Mouse (Mus musculus) hindbrain, embryonic 10.5 days (tissue): Measurements from ENCODE around the gene Capn9. TPM values are rescaled to one million over a fixed set of nuclear protein-coding genes. Genes with fewer than 3 reads are reported as not detected.

ENCODE experiments used
- DNase-seq: peaks from one replicate; pipeline ENCODE4 v3.0.0-alpha.2; 2017; ENCODE audit warnings: low spot score
- H3K27ac ChIP-seq: fragments of 300-500 bp; sonication (generic); 2 replicates; pipeline ENCODE4 v1.5.1; 2016; ENCODE audit warnings: mild to moderate bottlenecking, moderate library complexity
- H3K27me3 ChIP-seq: fragments of 300-500 bp; sonication (generic); 2 replicates; pipeline ENCODE4 v1.6.1; 2016; ENCODE audit warnings: mild to moderate bottlenecking; ENCODE audit not compliant: poor library complexity, insufficient read depth, severe bottlenecking
- H3K36me3 ChIP-seq: fragments of 300-500 bp; sonication (generic); 2 replicates; pipeline ENCODE4 v1.6.1; 2016; ENCODE audit warnings: mild to moderate bottlenecking, moderate library complexity
- H3K4me1 ChIP-seq: fragments of 300-500 bp; sonication (generic); replicated peaks from 2 replicates; pipeline ENCODE4 v1.6.1; 2016; ENCODE audit warnings: mild to moderate bottlenecking
- H3K4me3 ChIP-seq: fragments of 300-500 bp; sonication (generic); 2 replicates; pipeline ENCODE4 v1.5.1; 2016; ENCODE audit warnings: mild to moderate bottlenecking, moderate library complexity
- H3K9me3 ChIP-seq: fragments of 300-500 bp; sonication (generic); 2 replicates; pipeline ENCODE4 v1.6.1; 2016; ENCODE audit warnings: mild to moderate bottlenecking, moderate library complexity
- WGBS: fragments of 180-500 bp; shearing (Covaris S2); methylation state at CpG from one replicate; pipeline ENCODE4 v1.1.7; 2016; 5-methylcytosine and 5-hydroxymethylcytosine counted together
- polyA plus RNA-seq: library from polyadenylated mRNA; unstranded; fragments of >200 nt; fragmentation: Nextera tagmentation; extraction: Ambion mirVana; gene quantifications from 2 replicates; pipeline ENCODE4 v1.2.1, GENCODE M21; 2016

The Capn9 gene
- polyA plus RNA-seq, 1 experiment from 2014 or later: not detected

GRCm38 (mm10) chr8:124551011-124551661 is 24.8 kb upstream of the Capn9 start:
- Histone ChIP-seq H3K4me3 (no peak overlapping the region), H3K36me3 (peaks cover 69% of the 10 kb centered on the region), H3K9me3 (no peaks in the 10 kb centered on the region), H3K27me3 (no peaks in the 10 kb centered on the region), H3K4me1 (peaks cover 6% of the 10 kb centered on the region), H3K27ac (no peak overlapping the region)
- no peak for DNase-seq
- WGBS: 92% methylated on average over 15 of the region's 15 CpGs

- Histone ChIP-seq H3K4me1 (peaks cover 25% of the 10 kb centered on the region), H3K36me3 (peaks cover 28% of the 10 kb centered on the region), H3K27ac (no peak overlapping the region), H3K9me3 (no peaks in the 10 kb centered on the region), H3K27me3 (no peaks in the 10 kb centered on the region), H3K4me3 (no peak overlapping the region)
- no peak for DNase-seq
- WGBS: 86% methylated on average over 7 of the region's 7 CpGs
Observed at GRCm38 (mm10) chr8:124555113-124555750, 20.7 kb upstream of the Capn9 start.

GRCm38 (mm10) chr8:124556164-124556563 is 19.7 kb upstream of the Capn9 start:
- WGBS: 83% methylated on average over 7 of the region's 7 CpGs
- DNase-seq: no peak
- Histone ChIP-seq H3K36me3 (peaks cover 19% of the 10 kb centered on the region), H3K4me3 (no peak overlapping the region), H3K27ac (peak overlapping the region; percentile 53; the same call in 1 of the 2 replicates), H3K27me3 (no peaks in the 10 kb centered on the region), H3K4me1 (peaks cover 25% of the 10 kb centered on the region), H3K9me3 (no peaks in the 10 kb centered on the region)

- peak overlapping the region; percentile 41; the same call in 1 of the 2 replicates for H3K27ac ChIP-seq
- DNase-seq: peak; percentile 54
- peaks cover 25% of the 10 kb centered on the region for H3K4me1 ChIP-seq
- H3K27me3 ChIP-seq: no peaks in the 10 kb centered on the region
- no peak overlapping the region for H3K4me3 ChIP-seq
- WGBS: 63% methylated on average over 13 of the region's 13 CpGs
- no peaks in the 10 kb centered on the region for H3K9me3 ChIP-seq
- H3K36me3 ChIP-seq: peaks cover 14% of the 10 kb centered on the region
Observed at GRCm38 (mm10) chr8:124556658-124557057, 19.3 kb upstream of the Capn9 start.

- no peaks in the 10 kb centered on the region for H3K9me3 ChIP-seq
- H3K4me3 ChIP-seq: no peak overlapping the region
- H3K36me3 ChIP-seq: peaks cover 6% of the 10 kb centered on the region
- H3K27ac ChIP-seq: peak overlapping the region; percentile 41; the same call in 1 of the 2 replicates
- no peak for DNase-seq
- 60% methylated on average over 5 of the region's 5 CpGs for WGBS
- peaks cover 25% of the 10 kb centered on the region for H3K4me1 ChIP-seq
- H3K27me3 ChIP-seq: no peaks in the 10 kb centered on the region
Observed at GRCm38 (mm10) chr8:124557476-124557875, 18.4 kb upstream of the Capn9 start.

- WGBS: 88% methylated on average over 6 of the region's 6 CpGs
- peaks cover 3% of the 10 kb centered on the region; the same call in 1 of the 2 replicates for H3K27me3 ChIP-seq
- H3K4me1 ChIP-seq: 0 out of 2 replicates have a peak, but pooled peaks cover 7% of the 10 kb centered on the region
- DNase-seq: no peak
- no peak overlapping the region for H3K27ac ChIP-seq
- no peaks in the 10 kb centered on the region for H3K36me3 ChIP-seq
- H3K4me3 ChIP-seq: no peak overlapping the region
- no peaks in the 10 kb centered on the region for H3K9me3 ChIP-seq
Observed at GRCm38 (mm10) chr8:124567126-124567525, 8.8 kb upstream of the Capn9 start.

GRCm38 (mm10) chr8:124567584-124567983 is 8.3 kb upstream of the Capn9 start:
- Histone ChIP-seq H3K4me1 (peaks cover 9% of the 10 kb centered on the region; the same call in 1 of the 2 replicates), H3K4me3 (no peak overlapping the region)
- WGBS: 92% methylated on average over 3 of the region's 3 CpGs

GRCm38 (mm10) chr8:124569100-124569499 is 6.8 kb upstream of the Capn9 start:
- no peak for DNase-seq
- H3K27ac ChIP-seq: peak overlapping the region; percentile 56; the same call in 1 of the 2 replicates
- H3K27me3 ChIP-seq: peaks cover 3% of the 10 kb centered on the region; the same call in 1 of the 2 replicates
- no peaks in the 10 kb centered on the region for H3K36me3 ChIP-seq
- H3K4me1 ChIP-seq: peaks cover 19% of the 10 kb centered on the region; the same call in 1 of the 2 replicates
- no peaks in the 10 kb centered on the region for H3K9me3 ChIP-seq
- H3K4me3 ChIP-seq: no peak overlapping the region
- 70% methylated on average over 2 of the region's 2 CpGs for WGBS

More at GRCm38 (mm10) chr8:124567584-124567983, 8.3 kb upstream of the Capn9 start:
- DNase-seq: no peak
- no peaks in the 10 kb centered on the region for H3K9me3 ChIP-seq
- H3K36me3 ChIP-seq: no peaks in the 10 kb centered on the region
- peaks cover 3% of the 10 kb centered on the region; the same call in 1 of the 2 replicates for H3K27me3 ChIP-seq
- H3K27ac ChIP-seq: no peak overlapping the region

GRCm38 (mm10) chr8:124569593-124569992 is 6.3 kb upstream of the Capn9 start, which contains the start of gene Agt:
Agt (minus strand) TSS chr8:124569706.
- Histone ChIP-seq H3K4me3 (no peak within 1 kb of the TSS), H3K9me3 (no peaks in the 10 kb centered on the region), H3K27ac (peak within 1 kb of the TSS; percentile 56; the same call in 1 of the 2 replicates), H3K36me3 (no peaks in the 10 kb centered on the region), H3K4me1 (peaks cover 19% of the 10 kb centered on the region; the same call in 1 of the 2 replicates), H3K27me3 (peaks cover 3% of the 10 kb centered on the region; the same call in 1 of the 2 replicates)
- DNase-seq: no peak
- 82% methylated on average over 2 of the region's 2 CpGs for WGBS

GRCm38 (mm10) chr8:124571732-124572429 is 4.0 kb upstream of the Capn9 start:
- H3K9me3 ChIP-seq: no peaks in the 10 kb centered on the region
- 73% methylated on average over 8 of the region's 8 CpGs for WGBS
- no peak overlapping the region for H3K27ac ChIP-seq
- peaks cover 19% of the 10 kb centered on the region; the same call in 1 of the 2 replicates for H3K4me1 ChIP-seq
- peaks cover 3% of the 10 kb centered on the region; the same call in 1 of the 2 replicates for H3K27me3 ChIP-seq
- DNase-seq: no peak
- no peak overlapping the region for H3K4me3 ChIP-seq
- no peaks in the 10 kb centered on the region for H3K36me3 ChIP-seq

GRCm38 (mm10) chr8:124572430-124572775 is 3.5 kb upstream of the Capn9 start:
- Histone ChIP-seq H3K27me3 (peaks cover 3% of the 10 kb centered on the region; the same call in 1 of the 2 replicates), H3K4me3 (no peak overlapping the region), H3K27ac (no peak overlapping the region), H3K36me3 (no peaks in the 10 kb centered on the region), H3K9me3 (no peaks in the 10 kb centered on the region), H3K4me1 (peaks cover 19% of the 10 kb centered on the region; the same call in 1 of the 2 replicates)
- no peak for DNase-seq

GRCm38 (mm10) chr8:124573552-124574340 is 2.2 kb upstream of the Capn9 start:
- 59% methylated on average over 15 of the region's 15 CpGs for WGBS
- H3K27ac ChIP-seq: peak overlapping the region; percentile 68

More at GRCm38 (mm10) chr8:124573552-124574340, 2.2 kb upstream of the Capn9 start:
- DNase-seq: peak; percentile 88
- Histone ChIP-seq H3K9me3 (no peaks in the 10 kb centered on the region), H3K4me3 (no peak overlapping the region), H3K36me3 (no peaks in the 10 kb centered on the region), H3K4me1 (peaks cover 19% of the 10 kb centered on the region; the same call in 1 of the 2 replicates), H3K27me3 (peaks cover 3% of the 10 kb centered on the region; the same call in 1 of the 2 replicates)
